Mouse (Mus musculus) testis, adult 2 months (tissue): ENCODE data around the gene Olfr980.

Experiments used
- CTCF ChIP-seq: fragments of 200-500 bp; IDR thresholded peaks from 2 replicates; pipeline ENCODE4 v1.5.1; 2012; ENCODE audit warnings: low read depth, mild to moderate bottlenecking, inconsistent platforms, low read length, moderate library complexity; ENCODE audit not compliant: control insufficient read depth, insufficient read depth, insufficient replicate concordance
- POLR2A ChIP-seq: fragments of 200-500 bp; IDR thresholded peaks from 2 replicates; pipeline ENCODE4 v1.6.1; 2012; ENCODE audit warnings: low read depth, mild to moderate bottlenecking, inconsistent platforms, low read length, moderate library complexity; ENCODE audit not compliant: control insufficient read depth

GRCm38 (mm10) chr9:40009482-40009881, at the start of gene Olfr980:
- no peak for TF ChIP-seq CTCF
- no peak for TF ChIP-seq POLR2A
